Mouse (Mus musculus) hindbrain, embryonic 14.5 days (tissue): ENCODE measurements around the gene Rftn1. TPM values are rescaled to one million over a fixed set of nuclear protein-coding genes. Genes with fewer than 3 reads are reported as not detected.
A peak's percentile ranks its signal among the peaks of the same experiment; 100 is the strongest.

Source experiments
- ATAC-seq: fragments of 200-750 bp; cut with Nextera tagmentation; 2 replicates; pipeline ENCODE4 v1.8.0; 2017; ENCODE audit warnings: moderate number of reproducible peaks, mild to moderate bottlenecking, moderate TSS enrichment, moderate library complexity; ENCODE audit not compliant: low FRiP score
- DNase-seq: peaks from one replicate; pipeline ENCODE4 v3.0.0-alpha.2; 2015; ENCODE audit warnings: low spot score
- H3K27ac ChIP-seq: fragments of 300-500 bp; sonication (generic); 2 replicates; pipeline ENCODE4 v1.5.1; 2014; ENCODE audit warnings: mild to moderate bottlenecking, moderate library complexity
- H3K27me3 ChIP-seq: fragments of 300-500 bp; sonication (generic); 2 replicates; pipeline ENCODE4 v1.6.1; 2014; ENCODE audit warnings: mild to moderate bottlenecking, low read length, mixed read lengths; ENCODE audit not compliant: control insufficient read depth, insufficient read depth
- H3K36me3 ChIP-seq: fragments of 300-500 bp; sonication (generic); replicated peaks from 2 replicates; pipeline ENCODE4 v1.6.1; 2014; ENCODE audit not compliant: control insufficient read depth, insufficient read depth
- H3K4me1 ChIP-seq: fragments of 300-500 bp; sonication (generic); replicated peaks from 2 replicates; pipeline ENCODE4 v1.6.1; 2014; ENCODE audit warnings: antibody characterized with exemption, low read length, mixed read lengths; ENCODE audit not compliant: control insufficient read depth, insufficient read depth
- H3K4me2 ChIP-seq: fragments of 300-500 bp; sonication (generic); replicated peaks from 2 replicates; pipeline ENCODE4 v1.6.1; 2014; ENCODE audit warnings: mild to moderate bottlenecking, moderate library complexity
- H3K4me3 ChIP-seq: fragments of 300-500 bp; sonication (generic); replicated peaks from 2 replicates; pipeline ENCODE4 v1.5.1; 2014; ENCODE audit warnings: mild to moderate bottlenecking, low read length
- H3K9ac ChIP-seq: fragments of 300-500 bp; sonication (generic); 2 replicates; pipeline ENCODE4 v1.6.1; 2014
- H3K9me3 ChIP-seq: fragments of 300-500 bp; sonication (generic); 2 replicates; pipeline ENCODE4 v1.6.1; 2016; ENCODE audit warnings: low read length; ENCODE audit not compliant: control insufficient read depth
- WGBS: fragments of 180-500 bp; shearing (Covaris S2); extraction: QIAGEN DNeasy Blood & Tissue Kit; methylation state at CpG from one replicate; pipeline ENCODE4 v1.1.7; 2014; 5-methylcytosine and 5-hydroxymethylcytosine counted together
- polyA plus RNA-seq: library from polyadenylated mRNA; unstranded; fragments of >200 nt; fragmentation: Nextera tagmentation; extraction: Ambion mirVana; gene quantifications from 2 replicates; pipeline ENCODE4 v1.2.1, GENCODE M21; 2014

Rftn1 gene
- polyA plus RNA-seq, 1 experiment from 2014 or later = 21.0 TPM

GRCm38 (mm10) chr17:50192376-50192940 lies 2.0 kb upstream of the Rftn1 start:
- DNase-seq (no peak), ATAC-seq (no peak)
- H3K27me3 ChIP-seq = peaks cover 21% of the 10 kb centered on the region
- peaks cover 22% of the 10 kb centered on the region for H3K4me1 ChIP-seq
- H3K4me2 ChIP-seq = no peak overlapping the region
- no peak overlapping the region for H3K9ac ChIP-seq
- no peak overlapping the region for H3K4me3 ChIP-seq
- WGBS = 30% methylated on average over 10 of the region's 10 CpGs
- no peaks in the 10 kb centered on the region for H3K36me3 ChIP-seq
- H3K27ac ChIP-seq = no peak overlapping the region
- H3K9me3 ChIP-seq = no peaks in the 10 kb centered on the region

- Histone ChIP-seq H3K9ac (no peak overlapping the region), H3K4me2 (peak overlapping the region; percentile 100; the same call in 1 of the 2 replicates), H3K36me3 (no peaks in the 10 kb centered on the region), H3K4me3 (no peak overlapping the region), H3K4me1 (peaks cover 22% of the 10 kb centered on the region), H3K27me3 (peaks cover 21% of the 10 kb centered on the region), H3K9me3 (no peaks in the 10 kb centered on the region), H3K27ac (no peak overlapping the region)
- ATAC-seq (no peak), DNase-seq (no peak)
- WGBS = 44% methylated on average over 9 of the region's 9 CpGs
These were observed 964 bp upstream of the Rftn1 start for GRCm38 (mm10) chr17:50191318-50191957.

GRCm38 (mm10) chr17:50189381-50190012 lies 977 bp downstream of the Rftn1 start:
- Histone ChIP-seq H3K27ac (no peak overlapping the region), H3K9ac (peak overlapping the region; percentile 71), H3K36me3 (no peaks in the 10 kb centered on the region), H3K27me3 (peaks cover 21% of the 10 kb centered on the region), H3K4me2 (peak overlapping the region; percentile 100), H3K9me3 (no peaks in the 10 kb centered on the region), H3K4me1 (peaks cover 25% of the 10 kb centered on the region), H3K4me3 (peak overlapping the region; percentile 73)
- ATAC-seq (peak; percentile 61; the same call in 1 of the 2 replicates), DNase-seq (peak; percentile 53)
- WGBS = 1% methylated on average over 24 of the region's 24 CpGs

GRCm38 (mm10) chr17:50188662-50189345 lies 1.7 kb downstream of the Rftn1 start:
- Histone ChIP-seq H3K9me3 (no peaks in the 10 kb centered on the region), H3K36me3 (no peaks in the 10 kb centered on the region), H3K27ac (no peak overlapping the region), H3K27me3 (peaks cover 21% of the 10 kb centered on the region), H3K4me3 (peak overlapping the region; percentile 73), H3K4me1 (peaks cover 28% of the 10 kb centered on the region), H3K9ac (no peak overlapping the region), H3K4me2 (peak overlapping the region; percentile 100)
- 75% methylated on average over 12 of the region's 12 CpGs for WGBS
- no peak for DNase-seq
- ATAC-seq = no peak

- Histone ChIP-seq H3K9ac (no peak overlapping the region), H3K9me3 (no peaks in the 10 kb centered on the region), H3K4me2 (no peak overlapping the region), H3K27ac (no peak overlapping the region), H3K4me1 (peaks cover 17% of the 10 kb centered on the region), H3K36me3 (no peaks in the 10 kb centered on the region), H3K27me3 (peaks cover 9% of the 10 kb centered on the region), H3K4me3 (no peak overlapping the region)
- ATAC-seq (no peak), DNase-seq (no peak)
- WGBS = 86% methylated on average over 5 of the region's 5 CpGs
These were observed 4.9 kb downstream of the Rftn1 start for GRCm38 (mm10) chr17:50185616-50186015.

GRCm38 (mm10) chr17:50185083-50185482 lies 5.4 kb downstream of the Rftn1 start:
- no peak overlapping the region for H3K4me2 ChIP-seq
- ATAC-seq = no peak
- H3K27ac ChIP-seq = peak overlapping the region; percentile 32; the same call in 1 of the 2 replicates
- 0 out of 2 replicates have a peak, but pooled peaks cover 5% of the 10 kb centered on the region for H3K27me3 ChIP-seq
- no peak overlapping the region for H3K9ac ChIP-seq
- H3K9me3 ChIP-seq = no peaks in the 10 kb centered on the region
- WGBS = 85% methylated on average over 4 of the region's 4 CpGs
- H3K36me3 ChIP-seq = no peaks in the 10 kb centered on the region
- peaks cover 17% of the 10 kb centered on the region for H3K4me1 ChIP-seq
- no peak overlapping the region for H3K4me3 ChIP-seq
- DNase-seq = no peak

- Histone ChIP-seq H3K9me3 (no peaks in the 10 kb centered on the region), H3K4me2 (no peak overlapping the region), H3K4me3 (no peak overlapping the region), H3K4me1 (peaks cover 11% of the 10 kb centered on the region), H3K27me3 (no peaks in the 10 kb centered on the region), H3K36me3 (no peaks in the 10 kb centered on the region), H3K27ac (peak overlapping the region; percentile 57; the same call in 1 of the 2 replicates), H3K9ac (no peak overlapping the region)
- DNase-seq (no peak), ATAC-seq (no peak)
- 65% methylated on average over 12 of the region's 12 CpGs for WGBS
These were observed 6.0 kb downstream of the Rftn1 start for GRCm38 (mm10) chr17:50184217-50185038.

- Histone ChIP-seq H3K27me3 (no peaks in the 10 kb centered on the region), H3K9me3 (no peaks in the 10 kb centered on the region), H3K36me3 (no peaks in the 10 kb centered on the region), H3K4me2 (no peak overlapping the region), H3K4me3 (no peak overlapping the region), H3K4me1 (peaks cover 9% of the 10 kb centered on the region; the same call in 1 of the 2 replicates), H3K27ac (peak overlapping the region; percentile 20; the same call in 1 of the 2 replicates), H3K9ac (no peak overlapping the region)
- no peak for DNase-seq
- 50% methylated on average over 4 of the region's 4 CpGs for WGBS
- no peak for ATAC-seq
These were observed 7.2 kb downstream of the Rftn1 start for GRCm38 (mm10) chr17:50183300-50183699.
